Mouse (Mus musculus) ES-E14 (cell line): ENCODE measurements at regions not wholly inside any gene's neighbourhood (a gene's known extent, or its start where the extent isn't known, plus 50 kb on each side); places are given as distances from the start of the nearest gene placed in this dataset.

Experiments
- MAFK ChIP-seq: IDR thresholded peaks from 2 replicates; pipeline ENCODE4 v1.6.1; 2014; ENCODE audit warnings: mild to moderate bottlenecking, low read depth, low read length, inconsistent platforms; ENCODE audit not compliant: insufficient read depth
- ZNF384 ChIP-seq: IDR thresholded peaks from 2 replicates; pipeline ENCODE4 v1.6.1; 2012; ENCODE audit warnings: low read depth, low read length, inconsistent platforms

DNA sequence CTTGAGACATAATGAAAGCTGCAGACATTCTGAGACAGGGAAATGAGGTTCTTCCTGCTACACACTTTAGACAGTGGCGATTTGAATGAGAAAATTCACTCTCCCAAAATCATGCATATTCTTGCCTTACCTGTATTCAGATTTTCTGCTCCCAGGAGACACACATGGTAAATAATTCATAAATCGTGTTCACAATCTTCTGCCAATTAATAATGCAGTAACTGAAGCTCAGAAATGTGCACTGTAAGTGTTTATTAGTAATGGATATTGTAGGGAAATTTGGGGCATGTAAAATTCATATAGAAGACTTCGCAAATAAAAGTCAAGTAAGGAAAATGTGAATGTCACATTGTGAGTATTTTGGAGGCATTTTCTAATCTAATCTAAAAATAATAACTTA, 830.2 kb downstream of the Rab28 start:
- no peak for TF ChIP-seq ZNF384
- no peak for TF ChIP-seq MAFK
